Mouse (Mus musculus) forelimb bud, embryonic 11.5 days (tissue): ENCODE measurements around the gene Klra8.
"Not testable (repeated sequence)": the region's sequence is repeated elsewhere in the genome, so short reads cannot be mapped to it uniquely, and the experiment has no call there.

Experiments used
- DNase-seq: peaks from one replicate; pipeline ENCODE4 v3.0.0-alpha.2; 2012; ENCODE audit warnings: low read depth, low spot score

Klra8 gene

DNA sequence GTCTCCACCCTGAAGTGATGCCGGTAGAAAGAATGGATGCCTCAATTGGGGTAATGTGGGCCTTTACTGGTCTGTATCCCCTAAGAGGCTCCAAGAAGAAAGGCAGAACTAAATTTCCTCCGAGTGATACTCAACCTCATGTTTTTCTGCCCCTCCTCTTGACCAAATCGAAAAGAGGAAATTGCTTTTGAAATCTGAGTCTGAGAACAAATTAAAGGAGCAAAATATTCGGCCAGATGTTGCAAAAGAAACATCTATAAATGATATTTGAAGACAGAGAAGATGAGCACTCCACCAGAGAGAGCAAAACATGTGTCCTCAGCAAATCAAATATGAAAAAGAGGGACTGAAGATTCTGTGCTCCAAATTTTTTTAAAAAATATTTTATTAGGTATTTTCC lies at the start of gene Klra8:
Klra8 (minus strand) TSS at position 101 of the 400 bp plus-strand sequence.
- not testable (repeated sequence) for DNase-seq

GRCm38 (mm10) chr6:130110485-130110884 lies 19.2 kb downstream of the Klra8 start:
- no peak for DNase-seq

- DNase-seq, result not testable (repeated sequence)
Observed at GRCm38 (mm10) chr6:130102743-130103142, 27.0 kb downstream of the Klra8 start.

DNA sequence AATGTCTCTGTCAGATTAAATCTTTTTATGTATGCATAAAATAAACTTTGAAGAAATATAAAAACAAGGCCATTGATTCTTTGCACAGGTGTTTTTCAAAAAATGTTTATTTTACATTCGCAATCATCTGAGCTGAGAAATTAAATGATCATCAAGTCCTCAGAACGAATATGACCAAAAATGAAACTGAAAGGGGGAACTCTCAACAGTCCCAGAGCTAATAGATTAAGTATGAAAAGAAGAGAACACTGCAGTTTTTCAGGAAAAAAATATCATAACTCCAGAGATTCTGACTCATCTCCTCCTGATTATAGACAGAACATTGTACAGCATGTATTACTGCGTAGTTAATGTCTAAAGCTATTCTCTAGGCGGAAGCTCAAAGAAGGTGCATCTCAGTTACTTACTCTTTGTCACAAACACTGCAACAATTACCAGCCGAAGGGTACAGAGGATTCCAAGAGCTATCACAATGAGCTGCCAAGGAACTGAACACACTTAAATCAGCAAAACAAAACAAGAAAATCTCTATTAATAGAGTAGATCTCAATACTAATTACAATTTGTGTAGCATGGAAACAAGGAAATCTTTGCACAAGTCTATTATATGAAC lies 37.3 kb downstream of the Klra8 start:
- no peak for DNase-seq

- DNase-seq, result not testable (repeated sequence)
Observed at GRCm38 (mm10) chr6:130067171-130067570, 62.5 kb downstream of the Klra8 start, which contains the start of gene Klra4. TSS of gene Klra4 (minus strand) at chr6:130067271.
